Mouse (Mus musculus): Measurements from ENCODE around the gene Hmgn3. TPM values are rescaled to one million over a fixed set of nuclear protein-coding genes. Genes with fewer than 3 reads are reported as not detected.

Hmgn3 gene
- polyA plus RNA-seq, 1 experiment from 2014 or later: 18.7 TPM

DNA sequence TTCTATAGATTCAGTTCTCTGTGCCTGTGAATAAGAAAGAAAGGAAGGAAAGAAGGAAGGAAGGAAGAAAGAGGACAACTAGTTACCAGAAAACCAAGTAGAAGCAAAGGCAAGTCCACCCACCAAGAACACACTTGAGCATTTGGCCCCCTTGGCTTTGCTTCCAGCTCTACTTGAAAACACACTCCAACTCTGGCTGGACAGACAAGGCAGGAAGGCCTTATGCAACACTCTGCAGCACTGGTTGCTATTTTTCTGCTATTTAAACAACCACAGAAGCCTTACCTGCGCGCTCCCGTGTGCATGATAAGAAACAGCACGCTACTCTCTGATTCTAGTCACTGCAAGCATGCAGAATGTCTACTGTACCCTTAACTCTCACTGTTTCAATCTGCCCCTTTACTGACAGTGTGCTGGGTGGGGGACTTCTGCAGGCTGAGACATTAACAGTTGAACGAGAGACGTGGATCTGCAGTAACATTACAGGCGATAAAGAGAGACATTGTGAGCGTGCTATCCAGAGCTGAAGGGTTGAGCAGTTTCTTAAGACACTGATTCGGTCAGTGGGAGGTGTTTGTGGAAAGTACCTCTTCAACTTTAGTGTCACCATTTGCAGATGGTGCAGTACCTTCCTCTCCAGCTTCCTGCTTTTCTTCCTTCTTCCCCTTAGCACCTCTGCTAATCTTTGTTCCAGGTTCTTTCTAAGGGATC is 35.9 kb downstream of the Hmgn3 start:
- H3K27ac ChIP-seq (ENCODE audit: low read depth, low read length): no peak overlapping the region
- DNase-seq (ENCODE audit: low spot score) (no peak), ATAC-seq (replicated peaks; ENCODE audit: low FRiP score) (no peak)
- no peaks in the 10 kb centered on the region for H3K4me1 ChIP-seq (replicated peaks; ENCODE audit: control insufficient read depth, insufficient read depth, low read length)
- H3K4me3 ChIP-seq (ENCODE audit: low read depth, low read length): no peak overlapping the region
- no peaks in the 10 kb centered on the region for H3K36me3 ChIP-seq (ENCODE audit: control insufficient read depth, insufficient read depth, low read length)
- no peaks in the 10 kb centered on the region for H3K27me3 ChIP-seq (replicated peaks; ENCODE audit: control insufficient read depth, insufficient read depth, low read length)
- no peak overlapping the region for H3K4me2 ChIP-seq
- H3K9ac ChIP-seq (ENCODE audit: low read depth, low read length): no peak overlapping the region
- H3K9me3 ChIP-seq (ENCODE audit: control insufficient read depth, low read length): no peaks in the 10 kb centered on the region
- WGBS: 86% methylated on average over 9 of the region's 9 CpGs

DNA sequence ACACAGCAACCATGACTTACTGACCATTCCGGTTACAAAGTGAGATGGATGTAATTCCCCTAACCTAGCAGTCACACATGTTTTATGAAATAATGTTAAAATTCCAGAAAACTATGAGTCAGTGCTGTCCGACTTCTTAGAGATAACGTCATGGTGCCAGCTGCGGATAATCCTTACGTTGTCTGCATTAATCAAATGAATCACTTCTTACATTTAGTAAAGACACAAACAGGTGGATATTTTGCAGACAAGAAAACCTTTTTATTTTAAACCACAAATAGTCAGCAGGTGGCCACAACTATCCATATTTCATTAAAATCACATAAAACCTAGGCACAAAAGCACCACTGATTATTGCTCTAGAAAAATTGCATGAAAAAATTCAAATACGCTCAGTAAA is 36.8 kb downstream of the Hmgn3 start:
- ATAC-seq (replicated peaks; ENCODE audit: low FRiP score): no peak
- Histone ChIP-seq H3K9ac (ENCODE audit: low read depth, low read length) (no peak overlapping the region), H3K36me3 (ENCODE audit: control insufficient read depth, insufficient read depth, low read length) (no peaks in the 10 kb centered on the region), H3K27me3 (replicated peaks; ENCODE audit: control insufficient read depth, insufficient read depth, low read length) (no peaks in the 10 kb centered on the region), H3K4me2 (no peak overlapping the region), H3K4me1 (replicated peaks; ENCODE audit: control insufficient read depth, insufficient read depth, low read length) (no peaks in the 10 kb centered on the region), H3K4me3 (ENCODE audit: low read depth, low read length) (no peak overlapping the region), H3K27ac (ENCODE audit: low read depth, low read length) (no peak overlapping the region), H3K9me3 (ENCODE audit: control insufficient read depth, low read length) (no peaks in the 10 kb centered on the region)
- WGBS: 84% methylated on average over 6 of the region's 6 CpGs
- no peak for DNase-seq (ENCODE audit: low spot score)

DNA sequence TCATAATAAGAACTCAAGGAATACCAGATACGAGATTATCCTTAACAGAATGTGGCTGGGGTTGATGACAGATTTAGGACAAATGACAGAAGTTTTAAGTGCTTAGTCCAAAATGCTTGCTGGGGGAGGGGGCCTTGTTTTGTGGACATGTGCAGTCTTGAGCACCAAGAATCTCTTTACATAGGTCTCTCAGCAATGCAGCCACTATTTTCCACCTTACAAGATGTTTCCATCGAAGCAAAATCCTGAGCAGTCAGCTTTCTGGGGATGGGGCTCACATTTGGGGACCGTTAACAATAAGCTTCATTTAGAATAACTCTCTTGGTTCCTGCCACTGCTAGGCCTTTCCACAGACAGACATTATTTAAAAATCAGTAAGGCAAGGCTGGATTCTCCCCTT is 37.7 kb downstream of the Hmgn3 start:
- 77% methylated on average over 3 of the region's 3 CpGs for WGBS
- DNase-seq (ENCODE audit: low spot score): no peak
- Histone ChIP-seq H3K9ac (ENCODE audit: low read depth, low read length) (no peak overlapping the region), H3K27me3 (replicated peaks; ENCODE audit: control insufficient read depth, insufficient read depth, low read length) (no peaks in the 10 kb centered on the region), H3K36me3 (ENCODE audit: control insufficient read depth, insufficient read depth, low read length) (no peaks in the 10 kb centered on the region), H3K27ac (ENCODE audit: low read depth, low read length) (no peak overlapping the region), H3K4me3 (ENCODE audit: low read depth, low read length) (no peak overlapping the region), H3K4me1 (replicated peaks; ENCODE audit: control insufficient read depth, insufficient read depth, low read length) (no peaks in the 10 kb centered on the region), H3K4me2 (no peak overlapping the region), H3K9me3 (ENCODE audit: control insufficient read depth, low read length) (no peaks in the 10 kb centered on the region)
- ATAC-seq (replicated peaks; ENCODE audit: low FRiP score): no peak

GRCm38 (mm10) chr9:83103785-83104184 is 42.7 kb downstream of the Hmgn3 start:
- Histone ChIP-seq H3K27ac (ENCODE audit: low read depth, low read length) (no peak overlapping the region), H3K27me3 (replicated peaks; ENCODE audit: control insufficient read depth, insufficient read depth, low read length) (no peaks in the 10 kb centered on the region), H3K9ac (ENCODE audit: low read depth, low read length) (no peak overlapping the region), H3K9me3 (ENCODE audit: control insufficient read depth, low read length) (no peaks in the 10 kb centered on the region), H3K36me3 (ENCODE audit: control insufficient read depth, insufficient read depth, low read length) (no peaks in the 10 kb centered on the region), H3K4me1 (replicated peaks; ENCODE audit: control insufficient read depth, insufficient read depth, low read length) (no peaks in the 10 kb centered on the region), H3K4me3 (ENCODE audit: low read depth, low read length) (no peak overlapping the region), H3K4me2 (no peak overlapping the region)
- ATAC-seq (replicated peaks; ENCODE audit: low FRiP score) (no peak), DNase-seq (ENCODE audit: low spot score) (no peak)
- WGBS: 76% methylated on average over 3 of the region's 3 CpGs

- ATAC-seq (replicated peaks; ENCODE audit: low FRiP score): no peak
- H3K4me2 ChIP-seq: no peak overlapping the region
- no peak overlapping the region for H3K4me3 ChIP-seq (ENCODE audit: low read depth, low read length)
- WGBS: 78% methylated on average over 3 of the region's 3 CpGs
- no peak for DNase-seq (ENCODE audit: low spot score)
- H3K27me3 ChIP-seq (replicated peaks; ENCODE audit: control insufficient read depth, insufficient read depth, low read length): no peaks in the 10 kb centered on the region
- no peak overlapping the region for H3K27ac ChIP-seq (ENCODE audit: low read depth, low read length)
- H3K36me3 ChIP-seq (ENCODE audit: control insufficient read depth, insufficient read depth, low read length): no peaks in the 10 kb centered on the region
- H3K4me1 ChIP-seq (replicated peaks; ENCODE audit: control insufficient read depth, insufficient read depth, low read length): no peaks in the 10 kb centered on the region
- no peaks in the 10 kb centered on the region for H3K9me3 ChIP-seq (ENCODE audit: control insufficient read depth, low read length)
- H3K9ac ChIP-seq (ENCODE audit: low read depth, low read length): no peak overlapping the region
Observed at GRCm38 (mm10) chr9:83101691-83102090, 44.8 kb downstream of the Hmgn3 start.

- ATAC-seq (replicated peaks; ENCODE audit: low FRiP score) (no peak), DNase-seq (ENCODE audit: low spot score) (no peak)
- Histone ChIP-seq H3K27ac (ENCODE audit: low read depth, low read length) (no peak overlapping the region), H3K4me3 (ENCODE audit: low read depth, low read length) (no peak overlapping the region), H3K4me2 (no peak overlapping the region), H3K9me3 (ENCODE audit: control insufficient read depth, low read length) (no peaks in the 10 kb centered on the region), H3K9ac (ENCODE audit: low read depth, low read length) (no peak overlapping the region), H3K27me3 (replicated peaks; ENCODE audit: control insufficient read depth, insufficient read depth, low read length) (no peaks in the 10 kb centered on the region), H3K36me3 (ENCODE audit: control insufficient read depth, insufficient read depth, low read length) (no peaks in the 10 kb centered on the region), H3K4me1 (replicated peaks; ENCODE audit: control insufficient read depth, insufficient read depth, low read length) (no peaks in the 10 kb centered on the region)
- 78% methylated on average over 3 of the region's 3 CpGs for WGBS
Observed at GRCm38 (mm10) chr9:83100786-83101185, 45.7 kb downstream of the Hmgn3 start.

DNA sequence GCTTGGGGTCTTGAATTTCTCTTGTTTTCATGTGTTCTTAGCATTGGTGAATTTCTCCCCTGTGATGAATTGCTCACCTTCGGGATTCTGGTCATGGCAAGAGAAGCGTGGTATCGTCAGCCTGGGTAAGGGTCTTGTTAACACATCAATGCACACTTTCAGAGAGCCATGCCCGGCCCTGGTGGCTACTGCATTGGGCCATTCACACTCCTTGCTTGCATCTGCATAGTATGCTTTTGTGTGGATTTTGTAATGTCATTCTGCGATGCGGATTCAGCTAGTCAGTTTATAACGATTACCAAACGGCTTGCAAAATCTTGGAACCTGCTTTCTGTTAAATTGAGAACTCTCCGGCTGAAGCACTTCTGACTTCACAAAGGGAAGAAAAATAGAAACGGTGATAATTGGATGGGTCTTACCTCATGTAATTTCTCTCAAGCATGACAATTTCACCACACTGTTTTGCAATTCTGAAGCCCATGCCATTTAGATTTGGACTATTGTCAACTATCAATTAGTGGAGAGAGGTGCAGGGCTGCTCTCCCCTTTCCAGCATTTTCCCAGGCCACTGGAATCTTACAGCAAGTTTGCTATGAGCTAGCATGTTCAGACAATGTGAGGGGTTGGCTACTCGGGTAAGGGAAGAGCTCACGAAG is 47.7 kb downstream of the Hmgn3 start:
- Histone ChIP-seq H3K9me3 (ENCODE audit: control insufficient read depth, low read length) (no peaks in the 10 kb centered on the region), H3K27ac (ENCODE audit: low read depth, low read length) (no peak overlapping the region), H3K36me3 (ENCODE audit: control insufficient read depth, insufficient read depth, low read length) (no peaks in the 10 kb centered on the region), H3K4me1 (replicated peaks; ENCODE audit: control insufficient read depth, insufficient read depth, low read length) (no peaks in the 10 kb centered on the region), H3K27me3 (replicated peaks; ENCODE audit: control insufficient read depth, insufficient read depth, low read length) (no peaks in the 10 kb centered on the region), H3K4me3 (ENCODE audit: low read depth, low read length) (no peak overlapping the region), H3K9ac (ENCODE audit: low read depth, low read length) (no peak overlapping the region), H3K4me2 (no peak overlapping the region)
- DNase-seq (ENCODE audit: low spot score) (no peak), ATAC-seq (replicated peaks; ENCODE audit: low FRiP score) (no peak)
- WGBS: 90% methylated on average over 12 of the region's 12 CpGs

- no peak overlapping the region for H3K9ac ChIP-seq (ENCODE audit: low read depth, low read length)
- H3K4me3 ChIP-seq (ENCODE audit: low read depth, low read length): no peak overlapping the region
- H3K9me3 ChIP-seq (ENCODE audit: control insufficient read depth, low read length): no peaks in the 10 kb centered on the region
- ATAC-seq (replicated peaks; ENCODE audit: low FRiP score) (no peak), DNase-seq (ENCODE audit: low spot score) (no peak)
- H3K4me2 ChIP-seq: no peak overlapping the region
- H3K4me1 ChIP-seq (replicated peaks; ENCODE audit: control insufficient read depth, insufficient read depth, low read length): no peaks in the 10 kb centered on the region
- 81% methylated on average over 8 of the region's 8 CpGs for WGBS
- H3K27ac ChIP-seq (ENCODE audit: low read depth, low read length): no peak overlapping the region
- H3K27me3 ChIP-seq (replicated peaks; ENCODE audit: control insufficient read depth, insufficient read depth, low read length): no peaks in the 10 kb centered on the region
- H3K36me3 ChIP-seq (ENCODE audit: control insufficient read depth, insufficient read depth, low read length): no peaks in the 10 kb centered on the region
Observed at GRCm38 (mm10) chr9:83097816-83098215, 48.7 kb downstream of the Hmgn3 start.
